Mouse (Mus musculus) heart, embryonic 13.5 days (tissue): Measurements from ENCODE around the gene Kdm4a. TPM values are rescaled to one million over a fixed set of nuclear protein-coding genes. Genes with fewer than 3 reads are reported as not detected.

Source experiments
- ATAC-seq: fragments of 200-750 bp; cut with Nextera tagmentation; 2 replicates; pipeline ENCODE4 v1.8.0; 2017; ENCODE audit warnings: moderate TSS enrichment; ENCODE audit not compliant: insufficient number of reproducible peaks, low FRiP score, low TSS enrichment; ENCODE audit errors: extremely low read depth
- H3K27ac ChIP-seq: fragments of 300-500 bp; sonication (generic); replicated peaks from 2 replicates; pipeline ENCODE4 v1.5.1; 2015; ENCODE audit warnings: moderate library complexity, mild to moderate bottlenecking, inconsistent platforms
- H3K27me3 ChIP-seq: fragments of 300-500 bp; sonication (generic); replicated peaks from 2 replicates; pipeline ENCODE4 v1.6.1; 2015; ENCODE audit warnings: mild to moderate bottlenecking, inconsistent platforms
- H3K36me3 ChIP-seq: fragments of 300-500 bp; sonication (generic); 2 replicates; pipeline ENCODE4 v1.6.1; 2015; ENCODE audit warnings: mild to moderate bottlenecking, inconsistent platforms
- H3K4me1 ChIP-seq: fragments of 300-500 bp; sonication (generic); 2 replicates; pipeline ENCODE4 v1.6.1; 2015; ENCODE audit warnings: inconsistent platforms
- H3K4me2 ChIP-seq: fragments of 300-500 bp; sonication (generic); 2 replicates; pipeline ENCODE4 v1.6.1; 2015; ENCODE audit warnings: inconsistent platforms, mild to moderate bottlenecking, moderate library complexity
- H3K4me3 ChIP-seq: fragments of 300-500 bp; sonication (generic); 2 replicates; pipeline ENCODE4 v1.5.1; 2015; ENCODE audit warnings: moderate library complexity, mild to moderate bottlenecking, inconsistent platforms
- H3K9ac ChIP-seq: fragments of 300-500 bp; sonication (generic); 2 replicates; pipeline ENCODE4 v1.6.1; 2015; ENCODE audit warnings: inconsistent platforms, mild to moderate bottlenecking, moderate library complexity
- H3K9me3 ChIP-seq: fragments of 300-500 bp; sonication (generic); 2 replicates; pipeline ENCODE4 v1.6.1; 2016; ENCODE audit warnings: inconsistent platforms
- WGBS: fragments of 180-500 bp; shearing (Covaris S2); methylation state at CpG from one replicate; pipeline ENCODE4 v1.1.7; 2015; ENCODE audit warnings: mixed read lengths; 5-methylcytosine and 5-hydroxymethylcytosine counted together
- polyA plus RNA-seq: library from polyadenylated mRNA; unstranded; fragments of >200 nt; fragmentation: Nextera tagmentation; extraction: Ambion mirVana; gene quantifications from 2 replicates; pipeline ENCODE4 v1.2.1, GENCODE M21; 2015

The Kdm4a gene
- polyA plus RNA-seq, 1 experiment from 2014 or later, result 24.4 TPM

DNA sequence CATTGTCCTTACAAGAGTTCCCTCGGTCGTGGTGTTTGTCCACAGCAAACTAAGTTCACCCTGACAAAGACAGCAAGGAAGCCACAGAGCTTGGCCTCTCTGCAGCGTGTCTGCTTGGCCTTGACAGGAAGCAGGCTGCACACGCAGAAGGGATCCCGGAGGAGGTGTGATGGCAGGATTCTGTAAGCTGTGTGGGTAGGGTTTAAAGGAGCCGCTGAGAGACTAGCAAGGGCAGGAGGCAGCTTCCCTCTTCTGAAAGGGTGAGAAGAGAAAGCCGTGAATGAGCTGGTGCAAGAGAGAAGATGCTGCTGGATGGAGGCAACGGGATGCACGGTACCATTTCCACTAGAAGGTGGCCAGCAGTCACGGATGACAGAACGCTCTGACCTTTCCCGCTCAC, 67.2 kb downstream of the Kdm4a start:
- Histone ChIP-seq H3K4me1 (peaks cover 25% of the 10 kb centered on the region), H3K36me3 (peaks cover 5% of the 10 kb centered on the region; the same call in 1 of the 2 replicates), H3K9me3 (no peaks in the 10 kb centered on the region), H3K27me3 (no peaks in the 10 kb centered on the region), H3K4me2 (no peak overlapping the region), H3K27ac (no peak overlapping the region), H3K9ac (no peak overlapping the region), H3K4me3 (no peak overlapping the region)
- 66% methylated on average over 12 of the region's 12 CpGs for WGBS
- ATAC-seq, result no peak

DNA sequence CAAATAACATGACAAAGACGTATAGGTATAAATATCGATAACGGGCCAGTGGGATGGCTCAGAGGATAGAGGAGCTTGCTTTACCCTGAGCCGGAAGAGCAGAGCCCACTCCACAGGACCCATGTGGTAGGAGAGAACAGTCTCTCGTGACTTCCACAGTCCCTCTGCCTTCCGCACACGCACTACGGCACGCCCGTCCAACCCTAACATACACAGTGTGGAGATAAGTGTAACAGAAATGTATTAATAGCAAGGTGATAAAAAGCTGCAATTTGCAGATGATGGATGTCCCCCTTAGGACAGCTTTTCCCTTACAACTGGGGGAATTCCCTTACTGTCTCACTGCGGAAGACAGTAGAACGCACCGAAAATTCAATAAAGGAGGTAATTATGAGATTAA, 70.2 kb downstream of the Kdm4a start:
- Histone ChIP-seq H3K27ac (peak overlapping the region; percentile 48), H3K27me3 (no peaks in the 10 kb centered on the region), H3K4me3 (no peak overlapping the region), H3K4me2 (peak overlapping the region; percentile 36), H3K36me3 (peaks cover 5% of the 10 kb centered on the region; the same call in 1 of the 2 replicates), H3K4me1 (peaks cover 49% of the 10 kb centered on the region), H3K9me3 (no peaks in the 10 kb centered on the region), H3K9ac (0 out of 2 replicates have a peak overlapping the region, but pooled peaks have one; percentile 28)
- WGBS, result 52% methylated on average over 13 of the region's 13 CpGs
- no peak; the same call in 1 of the 2 replicates for ATAC-seq

DNA sequence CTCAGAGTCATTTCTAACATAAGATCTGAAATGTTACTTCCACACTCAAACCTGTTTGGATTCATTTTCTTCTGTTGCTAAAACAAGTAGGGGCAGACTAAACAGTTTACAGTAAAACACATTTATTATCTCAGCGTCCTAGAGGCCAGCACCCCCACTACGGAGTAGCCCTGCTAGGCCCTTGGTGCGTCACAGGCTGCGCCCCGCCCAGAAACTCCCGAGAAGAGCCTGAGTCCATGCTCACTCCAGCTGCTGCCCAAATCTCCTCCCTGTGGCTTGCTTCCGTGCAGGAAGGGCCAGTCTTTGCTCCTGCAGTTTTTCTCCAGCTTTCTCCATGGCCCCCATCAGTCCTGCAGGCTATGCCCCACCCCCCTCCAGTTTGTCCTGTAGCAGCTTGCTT, 71.1 kb downstream of the Kdm4a start:
- H3K9me3 ChIP-seq, result no peaks in the 10 kb centered on the region
- 49% methylated on average over 7 of the region's 7 CpGs for WGBS
- H3K9ac ChIP-seq, result no peak overlapping the region; the same call in 1 of the 2 replicates
- H3K27ac ChIP-seq, result no peak overlapping the region
- peak overlapping the region; percentile 36; the same call in 1 of the 2 replicates for H3K4me2 ChIP-seq
- H3K27me3 ChIP-seq, result no peaks in the 10 kb centered on the region
- ATAC-seq, result peak; percentile 29; the same call in 1 of the 2 replicates
- no peak overlapping the region for H3K4me3 ChIP-seq
- peaks cover 49% of the 10 kb centered on the region for H3K4me1 ChIP-seq
- H3K36me3 ChIP-seq, result peaks cover 5% of the 10 kb centered on the region; the same call in 1 of the 2 replicates

DNA sequence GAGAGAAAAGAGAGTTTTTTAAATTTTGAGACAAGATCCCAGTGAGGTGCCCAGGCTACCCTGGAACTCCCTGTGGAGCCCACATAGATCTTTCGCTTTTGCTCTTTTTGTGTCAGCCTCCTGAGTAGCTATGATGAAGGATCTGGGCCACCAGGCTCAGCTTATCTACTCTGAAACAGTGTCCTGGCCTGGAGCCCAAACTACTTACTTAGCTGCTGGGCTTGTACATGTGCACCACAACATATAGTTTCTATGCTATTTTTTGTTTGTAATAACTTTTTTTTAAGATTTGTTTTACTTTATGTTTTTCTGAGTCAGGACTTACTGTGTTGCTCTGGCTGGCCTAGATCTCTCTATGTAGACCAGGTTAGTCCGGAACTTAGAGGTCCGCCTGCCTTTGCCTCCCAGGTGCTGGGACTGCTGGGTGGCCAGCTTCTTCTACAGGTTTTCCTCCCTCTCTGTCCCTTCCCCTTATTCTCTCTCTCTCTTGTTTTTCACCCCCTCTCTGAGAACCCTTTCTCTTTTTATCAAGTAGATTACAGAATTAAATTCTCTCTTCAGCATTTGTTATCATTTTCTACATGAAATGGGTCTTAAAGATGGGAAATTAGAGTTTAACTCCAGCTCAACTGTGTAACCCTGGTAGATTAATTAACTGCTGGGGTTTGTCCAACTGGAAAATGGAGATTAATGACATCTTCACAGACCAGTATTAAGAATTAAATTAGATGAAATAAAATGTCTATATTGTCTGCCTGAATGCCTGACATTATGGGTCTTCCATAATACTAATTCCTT, 74.4 kb downstream of the Kdm4a start:
- Histone ChIP-seq H3K36me3 (peaks cover 5% of the 10 kb centered on the region; the same call in 1 of the 2 replicates), H3K4me3 (no peak overlapping the region), H3K9ac (no peak overlapping the region), H3K27ac (no peak overlapping the region), H3K9me3 (no peaks in the 10 kb centered on the region), H3K4me1 (peaks cover 41% of the 10 kb centered on the region), H3K27me3 (no peaks in the 10 kb centered on the region), H3K4me2 (no peak overlapping the region)
- no peak for ATAC-seq
- WGBS, result 67% methylated on average over 3 of the region's 3 CpGs

DNA sequence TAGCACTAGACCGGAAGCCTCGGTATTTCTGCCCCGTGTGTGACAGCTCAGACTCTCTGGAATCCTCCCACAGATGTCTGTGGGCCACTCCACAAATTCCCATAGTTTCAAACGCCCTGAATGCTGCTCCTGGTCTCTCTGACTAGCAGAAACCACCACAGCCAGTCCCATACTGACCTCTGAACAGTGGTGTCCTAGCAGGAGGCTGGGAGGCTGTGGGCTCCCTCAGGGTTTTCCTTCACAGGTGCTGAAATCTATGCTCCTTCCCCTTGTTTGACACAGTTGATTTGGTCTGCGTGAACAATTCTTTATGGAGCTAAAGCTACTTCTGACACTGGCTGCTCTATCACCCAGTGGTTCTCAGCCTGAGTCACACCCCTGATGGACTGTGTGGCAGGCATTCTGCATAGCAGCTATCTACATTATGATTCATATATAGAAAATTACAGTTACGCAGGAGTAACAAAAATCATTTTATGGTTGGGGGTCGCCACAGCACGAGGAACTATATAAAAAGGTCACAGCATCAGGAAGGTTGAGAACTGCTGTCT, 76.5 kb downstream of the Kdm4a start:
- Histone ChIP-seq H3K4me1 (peaks cover 23% of the 10 kb centered on the region), H3K27ac (no peak overlapping the region), H3K36me3 (peaks cover 5% of the 10 kb centered on the region; the same call in 1 of the 2 replicates), H3K9ac (no peak overlapping the region), H3K4me2 (no peak overlapping the region), H3K9me3 (no peaks in the 10 kb centered on the region), H3K4me3 (no peak overlapping the region), H3K27me3 (no peaks in the 10 kb centered on the region)
- WGBS, result 69% methylated on average over 8 of the region's 8 CpGs
- no peak for ATAC-seq

DNA sequence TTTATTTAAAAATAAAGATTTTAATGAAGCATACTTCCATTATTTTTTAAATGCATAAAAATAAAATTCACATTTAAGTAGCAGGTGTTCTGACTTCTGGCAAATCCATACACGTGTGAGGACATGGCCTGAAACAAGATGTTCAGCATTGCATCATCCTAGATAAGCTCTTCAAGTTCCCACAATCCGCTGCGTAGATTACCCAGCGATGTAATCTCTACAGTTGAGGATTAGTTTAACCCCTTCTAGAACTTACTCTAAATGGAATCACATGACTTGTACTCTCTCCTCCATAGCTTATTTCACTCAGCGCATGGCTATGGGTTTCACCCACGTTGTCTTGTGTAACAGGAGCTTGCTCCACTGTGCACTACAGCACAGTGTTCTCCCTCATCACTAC, 78.3 kb downstream of the Kdm4a start:
- Histone ChIP-seq H3K4me1 (peaks cover 18% of the 10 kb centered on the region), H3K27ac (no peak overlapping the region), H3K4me3 (no peak overlapping the region), H3K9me3 (no peaks in the 10 kb centered on the region), H3K27me3 (no peaks in the 10 kb centered on the region), H3K36me3 (no peaks in the 10 kb centered on the region), H3K9ac (no peak overlapping the region), H3K4me2 (no peak overlapping the region)
- 68% methylated on average over 6 of the region's 6 CpGs for WGBS
- no peak for ATAC-seq

DNA sequence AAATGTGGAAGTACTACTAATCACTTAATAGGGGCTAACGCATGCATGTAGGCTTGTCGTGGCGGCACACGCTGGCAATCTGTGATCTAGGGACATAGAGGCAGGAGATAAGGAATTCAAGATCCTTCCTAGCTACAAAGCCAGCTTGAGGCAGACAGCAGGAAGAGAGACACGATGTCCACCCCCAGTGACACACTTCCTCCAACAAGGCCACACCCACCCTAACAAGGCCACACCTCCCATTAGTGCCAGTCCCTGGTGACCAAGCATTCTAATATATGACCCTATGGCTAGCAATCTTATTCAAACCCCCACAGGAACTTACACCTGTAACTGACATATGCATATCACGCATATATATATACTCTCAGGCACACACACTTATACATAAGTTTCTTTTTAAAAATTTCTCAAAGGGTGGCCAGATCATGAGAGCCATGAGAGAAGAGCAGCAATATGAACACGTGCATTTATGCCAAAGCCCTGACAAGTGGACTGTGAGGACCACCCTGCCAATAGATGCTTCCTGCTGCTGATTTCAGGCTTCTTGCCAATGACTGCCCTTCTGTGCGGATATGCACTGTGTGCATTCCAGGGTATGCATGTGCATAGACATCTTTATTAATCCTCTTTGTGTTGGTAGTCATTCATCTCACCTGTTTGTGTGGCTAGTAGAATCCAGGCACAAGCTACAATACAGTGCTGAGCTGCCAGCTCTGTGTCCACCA, 80.0 kb downstream of the Kdm4a start:
- WGBS, result 79% methylated on average over 8 of the region's 8 CpGs
- Histone ChIP-seq H3K27ac (no peak overlapping the region), H3K9me3 (no peaks in the 10 kb centered on the region), H3K4me3 (no peak overlapping the region), H3K27me3 (no peaks in the 10 kb centered on the region), H3K36me3 (no peaks in the 10 kb centered on the region), H3K9ac (no peak overlapping the region), H3K4me1 (peaks cover 4% of the 10 kb centered on the region; the same call in 1 of the 2 replicates), H3K4me2 (no peak overlapping the region)
- ATAC-seq, result no peak

DNA sequence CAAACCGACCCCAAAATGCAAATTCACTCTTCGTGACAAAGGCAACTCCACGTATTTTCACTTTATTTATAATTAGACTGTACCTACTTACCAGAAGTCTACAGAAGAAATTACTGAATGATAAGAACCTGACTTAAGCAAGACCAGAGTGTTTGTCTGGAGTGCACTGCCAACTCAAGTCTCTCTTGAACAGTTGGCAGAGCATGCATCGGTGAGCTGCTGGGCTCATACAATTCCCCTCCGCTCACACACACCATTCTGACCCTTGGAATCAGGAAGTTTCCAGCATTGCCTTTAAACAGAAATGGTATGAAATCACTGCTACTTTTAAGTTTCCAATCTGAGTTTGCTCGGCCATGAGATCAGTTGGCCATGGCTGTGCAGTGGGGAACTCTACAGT, 81.3 kb downstream of the Kdm4a start:
- no peaks in the 10 kb centered on the region for H3K9me3 ChIP-seq
- H3K4me3 ChIP-seq, result no peak overlapping the region
- H3K9ac ChIP-seq, result no peak overlapping the region
- 88% methylated on average over 6 of the region's 6 CpGs for WGBS
- peaks cover 4% of the 10 kb centered on the region; the same call in 1 of the 2 replicates for H3K4me1 ChIP-seq
- no peaks in the 10 kb centered on the region for H3K36me3 ChIP-seq
- ATAC-seq, result no peak
- H3K27ac ChIP-seq, result no peak overlapping the region
- H3K27me3 ChIP-seq, result no peaks in the 10 kb centered on the region
- no peak overlapping the region for H3K4me2 ChIP-seq

DNA sequence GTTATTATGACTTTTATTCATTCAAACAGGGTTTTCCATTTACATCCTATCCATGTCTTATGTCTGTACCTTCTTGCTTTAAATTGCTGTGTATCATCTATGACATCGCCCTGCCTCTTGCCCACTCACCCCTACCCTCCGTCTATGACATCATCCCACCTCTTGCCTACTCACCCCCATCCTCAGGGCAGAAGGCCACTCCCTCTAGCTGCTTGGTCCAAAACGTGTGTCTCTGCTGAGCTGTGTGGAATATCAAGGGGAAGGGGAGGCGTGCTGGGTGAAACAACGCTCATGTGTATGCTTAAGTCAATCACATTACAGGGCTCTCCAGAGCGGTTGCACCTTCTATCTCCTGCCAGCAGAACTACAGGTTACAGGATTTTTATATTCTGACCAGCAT, 83.8 kb downstream of the Kdm4a start:
- Histone ChIP-seq H3K27ac (no peak overlapping the region), H3K27me3 (no peaks in the 10 kb centered on the region), H3K9ac (no peak overlapping the region), H3K4me2 (no peak overlapping the region), H3K9me3 (no peaks in the 10 kb centered on the region), H3K36me3 (no peaks in the 10 kb centered on the region), H3K4me1 (peaks cover 4% of the 10 kb centered on the region; the same call in 1 of the 2 replicates), H3K4me3 (no peak overlapping the region)
- 64% methylated on average over 6 of the region's 6 CpGs for WGBS
- no peak for ATAC-seq

DNA sequence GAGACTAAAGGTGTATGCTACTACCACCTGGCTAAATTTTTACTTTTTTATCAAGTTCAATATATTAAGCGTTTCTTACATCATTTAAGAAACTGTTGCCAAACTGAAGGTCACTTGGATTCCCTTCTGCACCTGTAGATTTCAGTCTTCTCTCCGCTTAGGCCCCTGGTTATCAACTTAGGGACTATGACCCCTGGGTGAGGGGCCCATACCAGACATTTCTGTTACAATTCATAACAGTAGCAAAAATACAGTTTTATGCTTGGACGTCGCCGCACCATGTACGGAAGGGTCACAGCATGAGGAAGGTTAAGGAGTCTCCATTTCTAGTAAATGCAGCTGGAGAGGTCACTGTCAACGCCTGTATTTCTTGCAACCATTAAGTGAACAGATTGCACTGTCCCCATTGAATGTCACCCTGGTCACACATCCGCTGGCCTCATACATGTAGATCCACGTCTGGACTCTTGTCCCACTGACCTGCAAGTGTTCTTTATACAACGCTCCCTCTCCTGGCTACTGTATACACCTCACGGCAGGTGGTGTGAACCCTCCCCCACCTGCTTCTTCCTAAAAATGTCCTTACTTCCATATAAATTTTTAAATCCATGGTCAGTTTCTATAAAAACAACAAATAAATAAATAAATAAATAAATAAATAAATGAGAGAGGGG, 86.9 kb downstream of the Kdm4a start:
- no peak for ATAC-seq
- H3K9ac ChIP-seq, result no peak overlapping the region
- WGBS, result 90% methylated on average over 11 of the region's 11 CpGs
- no peaks in the 10 kb centered on the region for H3K36me3 ChIP-seq
- H3K4me3 ChIP-seq, result no peak overlapping the region
- H3K9me3 ChIP-seq, result no peaks in the 10 kb centered on the region
- peaks cover 4% of the 10 kb centered on the region; the same call in 1 of the 2 replicates for H3K4me1 ChIP-seq
- no peaks in the 10 kb centered on the region for H3K27me3 ChIP-seq
- H3K27ac ChIP-seq, result no peak overlapping the region
- H3K4me2 ChIP-seq, result no peak overlapping the region

DNA sequence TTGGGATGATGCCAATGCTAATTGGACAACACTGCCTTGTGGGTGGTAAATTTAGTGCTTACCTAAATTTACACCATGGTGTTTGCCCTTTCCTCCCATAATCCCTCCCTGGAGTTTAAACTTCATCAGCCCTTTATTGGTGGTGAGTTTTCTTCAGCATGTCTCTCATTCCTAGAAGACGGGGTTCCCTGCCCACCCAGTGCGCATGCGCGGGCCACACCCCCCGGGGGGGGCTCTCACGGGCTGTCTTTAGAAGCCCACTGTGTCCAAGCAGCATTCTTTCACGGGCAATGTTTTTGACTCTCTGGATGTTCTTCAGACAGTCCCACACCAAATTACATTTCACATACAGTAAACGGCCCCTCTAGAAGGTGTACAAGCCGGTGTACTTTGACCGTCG, 89.4 kb downstream of the Kdm4a start:
- Histone ChIP-seq H3K27ac (no peak overlapping the region), H3K9me3 (no peaks in the 10 kb centered on the region), H3K36me3 (no peaks in the 10 kb centered on the region), H3K9ac (no peak overlapping the region), H3K4me3 (no peak overlapping the region), H3K4me2 (no peak overlapping the region), H3K27me3 (no peaks in the 10 kb centered on the region), H3K4me1 (no peaks in the 10 kb centered on the region)
- ATAC-seq, result no peak
- WGBS, result 86% methylated on average over 11 of the region's 11 CpGs
